ENCODE assay signal across 9 mouse cellular contexts in genomic region chr2:32742173-32742531, GRCm38 (mm10). TPM values are rescaled to one million over a fixed set of nuclear protein-coding genes. Genes with fewer than 3 reads are reported as not detected.
DNase-seq lines count a peak whose midpoint lies in the region; ATAC-seq and TF ChIP-seq lines count a peak whose summit lies in the region.
"Had no signal": no experiment of that assay in that cellular context is flagged by ENCODE, and none has a peak within 500 bp of the region (broad histone marks: within the 10 kb centered on the region; RNA-seq: fewer than 3 reads in every experiment).

No protein-coding gene starts in this region.

- peak overlapping the region; percentile 89 for H3K4me3 ChIP-seq in forebrain, postnatal 0 days (ENCODE audit: low read depth, low read length)
- peak overlapping the region; percentile 86 for H3K4me3 ChIP-seq in midbrain, postnatal 0 days (ENCODE audit: low read depth, low read length)

- 0 out of 2 replicates have a peak, but pooled peaks have one; percentile 1 for TF ChIP-seq CTCF in forebrain, postnatal 0 days (IDR thresholded peaks at IDR 0.05; ENCODE audit: low read depth)
- TF ChIP-seq CTCF in midbrain, postnatal 0 days (IDR thresholded peaks at IDR 0.05) = no peak

- no peaks in the 10 kb centered on the region for H3K9me3 ChIP-seq in forebrain, postnatal 0 days (ENCODE audit: low read length)
- H3K9me3 ChIP-seq in midbrain, postnatal 0 days (ENCODE audit: low read length) = no peaks in the 10 kb centered on the region

- H3K4me1 ChIP-seq in forebrain, postnatal 0 days (ENCODE audit: insufficient read depth) = peaks cover 8% of the 10 kb centered on the region; the same call in 1 of the 2 replicates
- peaks cover 8% of the 10 kb centered on the region; the same call in 1 of the 2 replicates for H3K4me1 ChIP-seq in midbrain, postnatal 0 days (ENCODE audit: insufficient read depth, low read length)

- no peaks in the 10 kb centered on the region for H3K27me3 ChIP-seq in forebrain, postnatal 0 days (ENCODE audit: insufficient read depth, low read length)
- no peaks in the 10 kb centered on the region for H3K27me3 ChIP-seq in midbrain, postnatal 0 days (ENCODE audit: insufficient read depth, low read length)

- H3K36me3 ChIP-seq in forebrain, postnatal 0 days (ENCODE audit: insufficient read depth) = peaks cover 31% of the 10 kb centered on the region
- H3K36me3 ChIP-seq in midbrain, postnatal 0 days (ENCODE audit: insufficient read depth, low read length) = peaks cover 26% of the 10 kb centered on the region

- ATAC-seq in forebrain, postnatal 0 days = peak; percentile 97
- ATAC-seq in midbrain, postnatal 0 days (ENCODE audit: low FRiP score) = peak; percentile 91

- DNase-seq in R1 (ENCODE audit: low read depth, low spot score) = peak; percentile 51
- DNase-seq in cerebellum, adult 18-20 months = peak; percentile 92 to 97
- DNase-seq in forebrain, postnatal 0 days = peak; percentile 95
- DNase-seq in layer of hippocampus, postnatal 36 days = peak; percentile 83 to 86
- peak; percentile 90 for DNase-seq in midbrain, postnatal 0 days (ENCODE audit: low spot score)
- DNase-seq in Muller cell, postnatal 12 days (ENCODE audit: inconsistent ontology term) = no peak
- no peak for DNase-seq in thymus, postnatal 0 days (ENCODE audit: low spot score)
- no peak for DNase-seq in B cell, adult 2 months

- peak overlapping the region; percentile 72 for H3K4me2 ChIP-seq in forebrain, postnatal 0 days (ENCODE audit: low read depth)
- peak overlapping the region; percentile 71 for H3K4me2 ChIP-seq in midbrain, postnatal 0 days (ENCODE audit: low read depth, low read length, poor library complexity, severe bottlenecking)

- peak overlapping the region; percentile 92 for H3K9ac ChIP-seq in forebrain, postnatal 0 days
- peak overlapping the region; percentile 97 for H3K9ac ChIP-seq in midbrain, postnatal 0 days (replicated peaks; ENCODE audit: low read length, poor library complexity, severe bottlenecking)

- peak overlapping the region; percentile 86 for H3K27ac ChIP-seq in forebrain, postnatal 0 days (ENCODE audit: low read depth, low read length)
- peak overlapping the region; percentile 93 for H3K27ac ChIP-seq in midbrain, postnatal 0 days (ENCODE audit: low read depth, low read length)

- 8% methylated on average over 18 of the region's 18 CpGs for WGBS in forebrain, postnatal 0 days
- WGBS in midbrain, postnatal 0 days = 11% methylated on average over 18 of the region's 18 CpGs

RNA-seq across cellular contexts. Expression of gene 6330409D20Rik, which starts 1.3 kb away (rescaled TPM):
- total RNA-seq in forebrain, postnatal 0 days (2014; rRNA removed) = 2.1 and 4.3 TPM in 2 replicates
- polyA plus RNA-seq in forebrain, postnatal 0 days (2015; fragmentation: Nextera tagmentation; extraction: Ambion mirVana) = 2.2 and 2.9 TPM in 2 replicates
- 1 to 10 TPM; 1.2 to 1.3 TPM for total RNA-seq in layer of hippocampus, postnatal 36 days (2021)
- total RNA-seq in midbrain, postnatal 0 days (2014; rRNA removed) = 2.5 and 3.8 TPM in 2 replicates
- 3.7 and 4.0 TPM in 2 replicates for polyA plus RNA-seq in midbrain, postnatal 0 days (2015; fragmentation: Nextera tagmentation; extraction: Ambion mirVana)
- polyA plus RNA-seq in thymus, postnatal 0 days (2015; fragmentation: Nextera tagmentation; extraction: Ambion mirVana) = 0.26 and 0.44 TPM in 2 replicates
- total RNA-seq: neutrophil, adult 5-6 weeks had no signal

RNA-seq across cellular contexts. Expression of gene Tor2a, which starts 14.9 kb away (rescaled TPM):
- 51.4 and 54.3 TPM in 2 replicates for total RNA-seq in forebrain, postnatal 0 days (2014; rRNA removed)
- 40.7 and 44.8 TPM in 2 replicates for polyA plus RNA-seq in forebrain, postnatal 0 days (2015; fragmentation: Nextera tagmentation; extraction: Ambion mirVana)
- 10 to 100 TPM; 30.0 to 31.6 TPM for total RNA-seq in layer of hippocampus, postnatal 36 days (2021)
- 43.8 and 72.8 TPM in 2 replicates for total RNA-seq in midbrain, postnatal 0 days (2014; rRNA removed)
- 42.0 and 44.9 TPM in 2 replicates for polyA plus RNA-seq in midbrain, postnatal 0 days (2015; fragmentation: Nextera tagmentation; extraction: Ambion mirVana)
- polyA plus RNA-seq in thymus, postnatal 0 days (2015; fragmentation: Nextera tagmentation; extraction: Ambion mirVana) = 86.3 and 91.9 TPM in 2 replicates

RNA-seq across cellular contexts. Expression of gene Sh2d3c, which starts 21.3 kb away (rescaled TPM):
- 16.5 and 24.1 TPM in 2 replicates for total RNA-seq in forebrain, postnatal 0 days (2014; rRNA removed)
- polyA plus RNA-seq in forebrain, postnatal 0 days (2015; fragmentation: Nextera tagmentation; extraction: Ambion mirVana) = 41.3 and 48.9 TPM in 2 replicates
- 10 to 100 TPM; 18.7 to 19.1 TPM for total RNA-seq in layer of hippocampus, postnatal 36 days (2021)
- 43.7 and 46.2 TPM in 2 replicates for total RNA-seq in midbrain, postnatal 0 days (2014; rRNA removed)
- polyA plus RNA-seq in midbrain, postnatal 0 days (2015; fragmentation: Nextera tagmentation; extraction: Ambion mirVana) = 54.4 and 54.6 TPM in 2 replicates
- 20.7 and 23.4 TPM in 2 replicates for polyA plus RNA-seq in thymus, postnatal 0 days (2015; fragmentation: Nextera tagmentation; extraction: Ambion mirVana)

RNA-seq across cellular contexts. Expression of gene Cdk9, which starts 29.3 kb away (rescaled TPM):
- total RNA-seq in forebrain, postnatal 0 days (2014; rRNA removed) = 90.5 and 94.5 TPM in 2 replicates
- 66.5 and 67.5 TPM in 2 replicates for polyA plus RNA-seq in forebrain, postnatal 0 days (2015; fragmentation: Nextera tagmentation; extraction: Ambion mirVana)
- total RNA-seq in layer of hippocampus, postnatal 36 days (2021) = 100 to 1,000 TPM; 110 to 117 TPM
- 88.1 and 92.4 TPM in 2 replicates for total RNA-seq in midbrain, postnatal 0 days (2014; rRNA removed)
- 58.2 and 59.4 TPM in 2 replicates for polyA plus RNA-seq in midbrain, postnatal 0 days (2015; fragmentation: Nextera tagmentation; extraction: Ambion mirVana)
- polyA plus RNA-seq in thymus, postnatal 0 days (2015; fragmentation: Nextera tagmentation; extraction: Ambion mirVana) = 125 and 146 TPM in 2 replicates

RNA-seq across cellular contexts. Expression of gene Ttc16, which starts 33.3 kb away (rescaled TPM):
- 1.00 and 1.8 TPM in 2 replicates for total RNA-seq in forebrain, postnatal 0 days (2014; rRNA removed)
- 0.68 and 1.2 TPM in 2 replicates for polyA plus RNA-seq in forebrain, postnatal 0 days (2015; fragmentation: Nextera tagmentation; extraction: Ambion mirVana)
- 1 to 10 TPM in 1 of 2 experiments, under 1 TPM in 1; 0.85 to 1.1 TPM for total RNA-seq in layer of hippocampus, postnatal 36 days (2021)
- total RNA-seq in midbrain, postnatal 0 days (2014; rRNA removed) = 0.90 and 3.2 TPM in 2 replicates
- polyA plus RNA-seq in midbrain, postnatal 0 days (2015; fragmentation: Nextera tagmentation; extraction: Ambion mirVana) = 0.32 and 0.44 TPM in 2 replicates
- 0.69 and 0.95 TPM in 2 replicates for polyA plus RNA-seq in thymus, postnatal 0 days (2015; fragmentation: Nextera tagmentation; extraction: Ambion mirVana)

Comparison
In these comparisons a context has a peak if more than half of its experiments do, and no peak if none do; other contexts are left out.
1. DNase-seq: peak in R1 (single experiment), cerebellum, adult 18-20 months (2 of 2), forebrain, postnatal 0 days (single experiment), layer of hippocampus, postnatal 36 days (2 of 2) and midbrain, postnatal 0 days (single experiment); none in Muller cell, postnatal 12 days (single experiment), thymus, postnatal 0 days (single experiment) and B cell, adult 2 months (0 of 2).